Mouse (Mus musculus) adrenal gland, adult 10 weeks (tissue): ENCODE measurements around the gene Nat8. TPM values are rescaled to one million over a fixed set of nuclear protein-coding genes. Genes with fewer than 3 reads are reported as not detected.

ENCODE experiments used
- polyA plus RNA-seq: library from polyadenylated mRNA; stranded (reverse); fragments of 350-450 nt; fragmentation: Illumina TruSeq; extraction: RNeasy Lipid Tissue Mini Kit (QIAGEN cat#74804); gene quantifications from one replicate; pipeline ENCODE4 v1.2.3, GENCODE M21; 2014; ENCODE audit warnings: low read depth, low replicate concordance

The Nat8 gene
- polyA plus RNA-seq = 0.93 TPM

DNA sequence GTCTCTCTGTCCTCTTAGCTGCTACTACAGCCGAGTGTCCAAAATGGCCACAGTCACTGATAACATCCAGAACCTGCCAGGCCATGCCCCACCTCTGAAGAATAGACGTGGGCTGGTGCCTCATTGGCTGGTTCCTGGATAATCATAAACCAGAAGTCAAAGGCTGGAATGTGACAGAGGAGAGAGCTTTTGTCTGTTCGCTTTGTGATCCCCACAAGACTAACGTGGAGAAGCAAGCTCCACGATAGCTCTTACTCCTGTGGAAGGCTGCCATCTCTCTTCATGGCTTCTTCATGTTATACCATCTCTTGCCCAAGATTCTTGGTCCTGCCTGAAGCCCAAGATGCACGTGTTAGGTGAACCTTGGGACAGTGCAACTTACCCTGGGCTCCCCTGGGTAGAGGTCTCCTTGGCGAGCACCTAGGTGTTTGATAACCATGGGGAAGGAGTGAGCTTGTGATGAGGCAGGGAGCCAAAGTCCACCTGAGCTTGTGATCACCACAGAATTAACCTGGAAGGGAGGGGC, at the start of gene Nat8:
Gene Nat8, minus strand, starts transcription at position 287 of the 526 bp plus-strand sequence.

GRCm38 (mm10) chr6:85869006-85869405, 37.1 kb upstream of the Nat8 start, which contains the start of gene Nat8f2:
TSS of gene Nat8f2 (minus strand) at chr6:85869158.

GRCm38 (mm10) chr6:85820837-85821236, 11.0 kb downstream of the Nat8 start, which contains the start of the genes Nat8f6 and Nat8f5:
TSS of gene Nat8f6 (minus strand) at chr6:85820954.
TSS of gene Nat8f5 (minus strand) at chr6:85820972.

Other genes with a start within 250 kb of the Nat8 start
- 11.3 TPM for gene Alms1, start 244.6 kb downstream of the Nat8 start, polyA plus RNA-seq
- 0.35 TPM for gene Nat8f7, start 118.9 kb downstream of the Nat8 start, polyA plus RNA-seq
- not detected for gene Nat8f3, start 66.3 kb downstream of the Nat8 start, polyA plus RNA-seq
- not detected for gene Nat8f6, start 11.1 kb downstream of the Nat8 start, polyA plus RNA-seq
- 3.0 TPM for gene Nat8f5, start 11.1 kb downstream of the Nat8 start, polyA plus RNA-seq
- not detected for gene Nat8f2, start 37.1 kb upstream of the Nat8 start, polyA plus RNA-seq
- gene Nat8f4, start 72.8 kb upstream of the Nat8 start, polyA plus RNA-seq = 30.4 TPM
- 160 TPM for gene Tprkb, start 79.8 kb upstream of the Nat8 start, polyA plus RNA-seq
- gene Nat8f1, start 83.6 kb upstream of the Nat8 start, polyA plus RNA-seq = 8.5 TPM
- gene Dusp11, start 129.6 kb upstream of the Nat8 start, polyA plus RNA-seq = 217 TPM
- gene Figla, start 184.1 kb upstream of the Nat8 start, polyA plus RNA-seq = not detected
- gene Add2, start 196.6 kb upstream of the Nat8 start, polyA plus RNA-seq = 0.58 TPM